Mouse (Mus musculus) lung, embryonic 16.5 days (tissue): ENCODE measurements around the gene Numb. TPM values are rescaled to one million over a fixed set of nuclear protein-coding genes. Genes with fewer than 3 reads are reported as not detected.
A peak's percentile ranks its signal among the peaks of the same experiment; 100 is the strongest.

Source experiments
- ATAC-seq: fragments of 200-750 bp; cut with Nextera tagmentation; 2 replicates; pipeline ENCODE4 v1.8.0; 2017; ENCODE audit warnings: low read depth, mild to moderate bottlenecking, moderate library complexity
- H3K27ac ChIP-seq: fragments of 300-500 bp; sonication (generic); 2 replicates; pipeline ENCODE4 v1.5.1; 2014; ENCODE audit warnings: mild to moderate bottlenecking, control low read depth, low read length
- H3K27me3 ChIP-seq: fragments of 300-500 bp; sonication (generic); 2 replicates; pipeline ENCODE4 v1.6.1; 2014; ENCODE audit warnings: low read depth, low read length, mixed read lengths; ENCODE audit not compliant: control insufficient read depth, insufficient read depth
- H3K36me3 ChIP-seq: fragments of 300-500 bp; sonication (generic); 2 replicates; pipeline ENCODE4 v1.6.1; 2014; ENCODE audit warnings: low read length; ENCODE audit not compliant: control insufficient read depth, insufficient read depth
- H3K4me1 ChIP-seq: fragments of 300-500 bp; sonication (generic); replicated peaks from 2 replicates; pipeline ENCODE4 v1.6.1; 2014; ENCODE audit warnings: low read length, mixed read lengths; ENCODE audit not compliant: control insufficient read depth, insufficient read depth
- H3K4me2 ChIP-seq: fragments of 300-500 bp; sonication (generic); 2 replicates; pipeline ENCODE4 v1.6.1; 2014; ENCODE audit warnings: low read depth, low read length, control low read depth
- H3K4me3 ChIP-seq: fragments of 300-500 bp; sonication (generic); 2 replicates; pipeline ENCODE4 v1.5.1; 2014; ENCODE audit warnings: mild to moderate bottlenecking, low read length, control low read depth
- H3K9ac ChIP-seq: fragments of 300-500 bp; sonication (generic); 2 replicates; pipeline ENCODE4 v1.6.1; 2014; ENCODE audit warnings: low read length, control low read depth
- H3K9me3 ChIP-seq: fragments of 300-500 bp; sonication (generic); 2 replicates; pipeline ENCODE4 v1.6.1; 2016; ENCODE audit warnings: low read length; ENCODE audit not compliant: control insufficient read depth
- WGBS: fragments of 180-500 bp; shearing (Covaris S2); extraction: QIAGEN DNeasy Blood & Tissue Kit; methylation state at CpG from one replicate; pipeline ENCODE4 v1.1.7; 2014; 5-methylcytosine and 5-hydroxymethylcytosine counted together
- polyA plus RNA-seq: library from polyadenylated mRNA; unstranded; fragments of >200 nt; fragmentation: Nextera tagmentation; extraction: Ambion mirVana; gene quantifications from 2 replicates; pipeline ENCODE4 v1.2.1, GENCODE M21; 2015

Gene Numb
- polyA plus RNA-seq, 1 experiment from 2014 or later: 46.6 TPM

GRCm38 (mm10) chr12:83767833-83768232, 153.9 kb downstream of the Numb start:
- Histone ChIP-seq H3K4me2 (no peak overlapping the region), H3K9me3 (no peaks in the 10 kb centered on the region), H3K36me3 (no peaks in the 10 kb centered on the region), H3K9ac (no peak overlapping the region), H3K27me3 (no peaks in the 10 kb centered on the region), H3K27ac (no peak overlapping the region), H3K4me3 (no peak overlapping the region), H3K4me1 (peaks cover 26% of the 10 kb centered on the region)
- ATAC-seq: no peak
- 70% methylated on average over 8 of the region's 9 CpGs for WGBS

- Histone ChIP-seq H3K4me1 (peaks cover 32% of the 10 kb centered on the region), H3K9ac (no peak overlapping the region), H3K36me3 (no peaks in the 10 kb centered on the region), H3K4me2 (no peak overlapping the region), H3K27ac (no peak overlapping the region), H3K9me3 (no peaks in the 10 kb centered on the region), H3K4me3 (no peak overlapping the region), H3K27me3 (no peaks in the 10 kb centered on the region)
- 76% methylated on average over 13 of the region's 13 CpGs for WGBS
- ATAC-seq: no peak
Observed at GRCm38 (mm10) chr12:83765965-83766603, 155.7 kb downstream of the Numb start.

- no peak overlapping the region for H3K9ac ChIP-seq
- no peaks in the 10 kb centered on the region for H3K27me3 ChIP-seq
- 68% methylated on average over 10 of the region's 10 CpGs for WGBS
- no peak for ATAC-seq
- H3K4me1 ChIP-seq: peaks cover 22% of the 10 kb centered on the region
- H3K9me3 ChIP-seq: no peaks in the 10 kb centered on the region
- H3K36me3 ChIP-seq: no peaks in the 10 kb centered on the region
- H3K4me3 ChIP-seq: no peak overlapping the region
- peak overlapping the region; percentile 67 for H3K4me2 ChIP-seq
- no peak overlapping the region for H3K27ac ChIP-seq
Observed at GRCm38 (mm10) chr12:83764519-83764918, 157.2 kb downstream of the Numb start.

DNA sequence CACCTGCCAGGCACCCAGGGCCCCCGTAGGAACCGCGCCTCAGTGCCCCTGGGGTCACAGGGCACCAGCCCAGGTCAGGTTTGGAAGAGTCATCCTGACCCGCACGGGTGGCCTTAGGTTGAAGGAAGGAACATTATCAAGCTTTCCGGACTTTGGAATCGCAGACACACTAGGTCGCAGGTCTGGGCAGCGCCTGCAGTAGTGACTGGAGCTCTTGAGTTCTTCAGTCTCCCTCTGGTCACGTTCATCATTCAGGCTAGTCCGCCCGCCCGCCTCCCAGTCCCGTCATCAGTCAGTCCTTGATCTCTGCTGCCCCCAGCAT, 157.7 kb downstream of the Numb start:
- ATAC-seq: peak; percentile 32
- Histone ChIP-seq H3K27ac (no peak overlapping the region), H3K4me1 (peaks cover 19% of the 10 kb centered on the region), H3K27me3 (no peaks in the 10 kb centered on the region), H3K36me3 (no peaks in the 10 kb centered on the region), H3K9ac (peak overlapping the region; percentile 32), H3K4me3 (peak overlapping the region; percentile 41), H3K4me2 (peak overlapping the region; percentile 67), H3K9me3 (no peaks in the 10 kb centered on the region)
- 2% methylated on average over 14 of the region's 14 CpGs for WGBS

DNA sequence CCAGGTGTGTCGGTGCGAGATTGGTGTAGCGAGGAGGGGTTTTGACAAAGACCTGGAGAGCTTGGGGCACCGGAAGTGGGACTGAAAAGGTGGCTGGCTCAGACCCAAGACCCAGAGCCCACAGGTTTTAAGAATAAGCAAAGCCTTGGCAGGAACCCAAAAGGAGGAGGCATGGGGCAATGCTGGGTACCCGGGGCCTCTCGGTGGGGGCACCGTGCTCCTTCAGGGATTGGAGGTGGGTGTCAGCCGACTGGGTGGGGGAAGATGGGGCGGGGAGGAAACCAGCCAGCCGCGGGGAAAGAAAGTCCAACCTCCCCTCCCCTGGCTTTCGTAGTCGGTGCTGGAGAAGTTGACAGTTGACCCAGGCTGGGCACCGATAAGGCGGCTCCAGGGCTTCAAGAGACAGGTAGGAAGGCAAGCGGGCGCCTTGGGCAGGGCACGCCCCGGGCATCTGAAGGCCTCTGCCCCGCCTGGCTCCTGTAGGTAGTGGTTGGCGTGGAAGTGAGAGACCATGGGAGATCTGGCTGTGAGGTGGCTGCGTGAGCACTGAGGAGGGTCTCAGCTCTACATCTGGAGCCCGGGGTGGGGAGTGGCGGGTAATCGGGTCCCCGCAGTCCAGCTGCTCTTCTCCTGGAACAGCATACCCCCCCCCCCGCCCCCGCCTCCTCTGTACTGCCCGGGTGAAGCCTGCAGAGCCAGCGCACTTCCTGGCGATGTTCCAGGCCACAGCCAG, 158.3 kb downstream of the Numb start, which contains the start of gene Papln:
Papln (plus strand) TSS at position 324 of the 733 bp plus-strand sequence.
- Histone ChIP-seq H3K4me1 (peaks cover 19% of the 10 kb centered on the region), H3K27me3 (no peaks in the 10 kb centered on the region), H3K36me3 (no peaks in the 10 kb centered on the region), H3K27ac (no peak within 1 kb of the TSS), H3K4me2 (peak within 1 kb of the TSS; percentile 67), H3K4me3 (peak within 1 kb of the TSS; percentile 41), H3K9me3 (no peaks in the 10 kb centered on the region), H3K9ac (peak within 1 kb of the TSS; percentile 32)
- WGBS: 5% methylated on average over 30 of the region's 31 CpGs
- peak; percentile 62 for ATAC-seq

DNA sequence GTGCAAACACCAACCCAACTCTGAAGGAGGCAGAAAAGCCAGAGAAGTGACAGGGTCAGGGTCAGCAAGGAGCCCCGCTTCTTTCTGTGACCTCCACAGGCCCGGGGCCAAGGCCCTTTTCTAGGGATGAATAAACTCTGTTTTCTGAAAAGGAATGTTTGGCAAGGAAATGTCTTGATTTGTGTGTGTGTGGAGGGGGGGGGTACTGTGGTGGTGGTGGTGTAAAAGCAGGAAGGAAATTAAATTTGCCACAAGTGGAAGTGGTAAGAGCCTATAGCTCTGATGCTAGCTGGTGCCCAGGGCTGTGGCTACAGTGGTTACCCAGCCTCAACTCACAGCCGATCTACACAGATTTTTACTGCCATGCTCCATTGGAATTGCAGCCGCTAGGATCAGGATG, 159.0 kb downstream of the Numb start:
- Histone ChIP-seq H3K4me1 (peaks cover 19% of the 10 kb centered on the region), H3K4me2 (no peak overlapping the region), H3K9me3 (no peaks in the 10 kb centered on the region), H3K36me3 (no peaks in the 10 kb centered on the region), H3K4me3 (no peak overlapping the region), H3K9ac (no peak overlapping the region), H3K27me3 (no peaks in the 10 kb centered on the region), H3K27ac (no peak overlapping the region)
- 15% methylated on average over 4 of the region's 4 CpGs for WGBS
- peak; percentile 29; the same call in 1 of the 2 replicates for ATAC-seq

- WGBS: 67% methylated on average over 2 of the region's 2 CpGs
- Histone ChIP-seq H3K27ac (no peak overlapping the region), H3K4me1 (peaks cover 19% of the 10 kb centered on the region), H3K9me3 (no peaks in the 10 kb centered on the region), H3K27me3 (no peaks in the 10 kb centered on the region), H3K9ac (no peak overlapping the region), H3K4me2 (no peak overlapping the region), H3K36me3 (no peaks in the 10 kb centered on the region), H3K4me3 (no peak overlapping the region)
- no peak for ATAC-seq
Observed at GRCm38 (mm10) chr12:83760201-83760600, 161.5 kb downstream of the Numb start.

DNA sequence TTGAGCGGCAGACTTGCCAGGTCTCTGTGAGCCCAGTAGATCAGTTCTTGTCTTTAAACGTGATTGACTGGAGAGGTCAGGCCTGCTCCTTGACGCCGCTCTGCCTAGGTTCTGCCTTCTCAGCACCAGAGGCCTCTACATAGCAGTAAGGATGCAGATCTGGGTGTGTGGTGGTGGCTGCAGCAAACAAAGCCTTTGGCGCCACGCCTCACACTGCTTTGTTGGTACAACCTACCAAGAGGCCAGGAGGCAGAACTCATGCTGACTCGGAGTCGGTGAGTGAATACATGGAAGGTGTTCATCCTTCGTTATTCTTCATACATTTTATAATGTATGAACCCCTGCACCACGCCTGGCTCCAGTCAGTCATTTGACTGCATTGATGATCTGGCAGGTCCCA, 163.0 kb downstream of the Numb start:
- H3K36me3 ChIP-seq: no peaks in the 10 kb centered on the region
- no peak overlapping the region for H3K27ac ChIP-seq
- H3K9ac ChIP-seq: no peak overlapping the region
- H3K9me3 ChIP-seq: no peaks in the 10 kb centered on the region
- ATAC-seq: no peak
- peaks cover 13% of the 10 kb centered on the region for H3K4me1 ChIP-seq
- no peaks in the 10 kb centered on the region for H3K27me3 ChIP-seq
- no peak overlapping the region for H3K4me3 ChIP-seq
- WGBS: 74% methylated on average over 10 of the region's 10 CpGs
- no peak overlapping the region for H3K4me2 ChIP-seq

DNA sequence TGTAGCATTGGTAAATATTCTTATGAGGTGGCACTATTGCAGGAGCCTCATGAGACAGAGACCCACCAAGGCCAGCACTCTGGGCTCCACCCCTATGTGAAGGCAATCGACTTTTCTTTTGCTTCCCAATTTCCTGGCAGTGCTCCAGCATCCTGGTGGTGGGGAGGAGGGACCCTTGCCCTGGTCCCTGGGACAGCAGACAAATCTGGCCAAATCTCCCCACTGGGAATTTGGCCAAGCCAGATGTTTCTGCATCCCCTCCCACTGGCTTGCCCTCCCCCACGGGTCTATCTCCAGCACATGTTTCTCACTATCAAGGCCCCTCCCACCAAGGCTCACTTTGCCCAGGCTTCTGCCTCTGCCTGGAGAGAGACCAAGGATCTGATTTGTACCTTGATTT, 169.2 kb downstream of the Numb start:
- H3K9ac ChIP-seq: no peak overlapping the region
- no peaks in the 10 kb centered on the region for H3K36me3 ChIP-seq
- H3K27ac ChIP-seq: no peak overlapping the region
- ATAC-seq: peak; percentile 91
- 7% methylated on average over 2 of the region's 2 CpGs for WGBS
- no peaks in the 10 kb centered on the region for H3K27me3 ChIP-seq
- no peaks in the 10 kb centered on the region for H3K9me3 ChIP-seq
- H3K4me2 ChIP-seq: no peak overlapping the region
- H3K4me1 ChIP-seq: peaks cover 8% of the 10 kb centered on the region
- H3K4me3 ChIP-seq: no peak overlapping the region
